Mouse (Mus musculus): ENCODE data around the gene Synj2. TPM values are rescaled to one million over a fixed set of nuclear protein-coding genes. Genes with fewer than 3 reads are reported as not detected.

Gene Synj2
- polyA plus RNA-seq, 1 experiment = 1.6 TPM

DNA sequence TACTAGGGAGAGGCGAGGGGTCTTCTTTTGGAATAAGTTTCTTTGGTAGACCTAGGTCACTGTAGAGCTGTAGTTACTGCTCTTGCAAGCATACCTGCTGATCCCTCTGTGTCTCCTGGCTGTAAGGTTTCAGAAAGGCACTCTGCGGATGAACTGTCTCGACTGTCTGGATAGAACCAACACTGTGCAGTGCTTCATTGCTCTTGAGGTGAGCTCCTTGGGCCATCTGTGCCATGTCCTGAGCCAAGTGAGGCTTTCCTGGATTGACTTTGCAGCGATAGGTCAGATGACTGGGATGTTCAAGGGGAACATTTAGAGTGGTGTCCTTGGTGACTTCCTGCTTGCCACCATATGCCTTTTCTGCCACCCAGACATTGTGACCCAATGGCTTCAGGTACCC lies 68.5 kb downstream of the Synj2 start:
- no peak overlapping the region for H3K27ac ChIP-seq (ENCODE audit: insufficient read depth, low read length)
- DNase-seq (ENCODE audit: low read depth in 1 of 2, low spot score in 2 of 2) = no peak
- H3K4me1 ChIP-seq (ENCODE audit: control insufficient read depth, insufficient read depth, insufficient read length) = peaks cover 27% of the 10 kb centered on the region; the same call in 1 of the 2 replicates
- no peak overlapping the region for H3K4me3 ChIP-seq (ENCODE audit: extremely low read depth, insufficient read depth, insufficient read length)
- TF ChIP-seq CTCF (IDR thresholded peaks at IDR 0.05; ENCODE audit: extremely low read depth, insufficient read depth, insufficient read length, insufficient replicate concordance) (no peak), POLR2A (IDR thresholded peaks at IDR 0.05; ENCODE audit: low read depth, low read length) (no peak)
- no peaks in the 10 kb centered on the region for H3K27me3 ChIP-seq (ENCODE audit: control insufficient read depth, insufficient read depth, low read length)
- H3K36me3 ChIP-seq (ENCODE audit: control insufficient read depth, insufficient read depth, low read length) = no peaks in the 10 kb centered on the region
- 92% methylated on average over 4 of the region's 4 CpGs for WGBS

DNA sequence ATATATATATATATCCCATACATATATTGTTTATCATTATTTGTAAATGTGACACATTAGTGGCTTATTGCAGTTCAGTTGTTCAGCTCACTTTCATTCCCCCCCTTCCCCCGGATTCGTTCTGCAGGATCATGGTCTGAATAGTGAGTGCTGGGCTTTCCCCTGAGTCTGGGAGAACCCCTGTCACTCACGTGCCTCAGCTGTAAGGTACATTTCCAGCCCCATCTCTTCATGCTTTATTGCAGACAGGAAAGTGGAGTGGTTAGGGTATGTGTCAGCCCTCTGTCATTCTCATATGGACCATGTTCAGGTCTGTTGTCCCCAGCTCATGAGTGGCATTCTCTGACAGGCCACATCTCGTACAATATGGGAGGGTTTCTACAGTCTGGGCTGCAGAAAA lies 72.0 kb downstream of the Synj2 start:
- no peak overlapping the region for H3K27ac ChIP-seq (ENCODE audit: insufficient read depth, low read length)
- no peak for DNase-seq (ENCODE audit: low read depth in 1 of 2, low spot score in 2 of 2)
- no peaks in the 10 kb centered on the region for H3K36me3 ChIP-seq (ENCODE audit: control insufficient read depth, insufficient read depth, low read length)
- no peak for TF ChIP-seq POLR2A (IDR thresholded peaks at IDR 0.05; ENCODE audit: low read depth, low read length)
- no peak for TF ChIP-seq CTCF (IDR thresholded peaks at IDR 0.05; ENCODE audit: extremely low read depth, insufficient read depth, insufficient read length, insufficient replicate concordance)
- no peak overlapping the region for H3K4me3 ChIP-seq (ENCODE audit: extremely low read depth, insufficient read depth, insufficient read length)
- H3K4me1 ChIP-seq (ENCODE audit: control insufficient read depth, insufficient read depth, insufficient read length) = peaks cover 9% of the 10 kb centered on the region; the same call in 1 of the 2 replicates
- H3K27me3 ChIP-seq (ENCODE audit: control insufficient read depth, insufficient read depth, low read length) = no peaks in the 10 kb centered on the region
- WGBS = 82% methylated on average over 4 of the region's 4 CpGs

DNA sequence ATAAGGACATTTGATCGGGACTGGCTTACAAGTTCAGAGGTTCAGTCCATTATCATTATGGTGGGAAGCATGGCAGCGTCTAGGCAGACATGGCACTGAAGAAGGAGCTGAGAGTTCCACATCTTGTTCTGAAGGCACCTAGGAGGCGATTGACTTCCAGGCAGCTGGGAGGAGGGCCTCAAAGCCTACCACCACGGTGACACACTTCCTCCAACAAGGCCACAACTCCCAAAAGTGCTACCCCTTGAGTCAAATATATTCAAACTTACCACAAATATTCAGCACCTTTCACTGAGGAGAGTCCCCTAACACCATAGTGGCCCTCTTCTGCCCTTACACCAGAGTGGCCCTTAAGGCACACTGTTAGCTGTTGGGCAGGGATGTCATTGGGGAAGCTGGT lies 73.9 kb downstream of the Synj2 start:
- Histone ChIP-seq H3K36me3 (ENCODE audit: control insufficient read depth, insufficient read depth, low read length) (no peaks in the 10 kb centered on the region), H3K4me3 (ENCODE audit: extremely low read depth, insufficient read depth, insufficient read length) (no peak overlapping the region), H3K27me3 (ENCODE audit: control insufficient read depth, insufficient read depth, low read length) (no peaks in the 10 kb centered on the region), H3K4me1 (ENCODE audit: control insufficient read depth, insufficient read depth, insufficient read length) (peaks cover 5% of the 10 kb centered on the region; the same call in 1 of the 2 replicates), H3K27ac (ENCODE audit: insufficient read depth, low read length) (no peak overlapping the region)
- 53% methylated on average over 4 of the region's 4 CpGs for WGBS
- no peak for TF ChIP-seq CTCF (IDR thresholded peaks at IDR 0.05; ENCODE audit: extremely low read depth, insufficient read depth, insufficient read length, insufficient replicate concordance)
- no peak for TF ChIP-seq POLR2A (IDR thresholded peaks at IDR 0.05; ENCODE audit: low read depth, low read length)
- DNase-seq (ENCODE audit: low read depth in 1 of 2, low spot score in 2 of 2) = no peak

DNA sequence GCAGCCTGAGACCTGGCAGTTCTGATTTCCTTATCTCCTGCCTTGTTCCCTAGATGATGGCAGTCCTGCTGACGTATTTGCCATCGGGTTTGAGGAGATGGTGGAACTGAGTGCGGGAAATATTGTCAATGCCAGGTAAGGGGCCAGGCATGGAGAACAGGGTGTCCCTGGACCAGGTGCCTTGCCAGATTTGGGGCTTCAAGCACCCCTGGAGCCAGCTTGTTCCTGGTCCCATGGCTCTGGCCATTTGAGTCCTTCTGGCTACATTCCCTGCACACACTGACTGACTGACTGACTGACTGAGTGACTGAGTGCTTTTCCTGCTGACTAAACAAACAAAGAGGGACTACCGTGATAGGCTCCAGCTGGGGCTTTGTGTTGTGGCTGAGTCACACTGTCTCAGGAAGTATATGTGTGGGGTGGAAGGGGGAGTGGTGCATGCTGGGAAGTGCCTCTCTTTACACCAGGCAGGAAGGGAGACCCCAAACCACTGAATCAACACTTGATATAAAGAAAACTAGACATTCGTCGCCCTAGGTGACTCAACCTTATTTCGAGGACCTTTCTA lies 75.2 kb downstream of the Synj2 start:
- Histone ChIP-seq H3K4me3 (ENCODE audit: extremely low read depth, insufficient read depth, insufficient read length) (no peak overlapping the region), H3K27me3 (ENCODE audit: control insufficient read depth, insufficient read depth, low read length) (no peaks in the 10 kb centered on the region), H3K36me3 (ENCODE audit: control insufficient read depth, insufficient read depth, low read length) (no peaks in the 10 kb centered on the region), H3K27ac (ENCODE audit: insufficient read depth, low read length) (no peak overlapping the region; the same call in 1 of the 2 replicates), H3K4me1 (ENCODE audit: control insufficient read depth, insufficient read depth, insufficient read length) (peaks cover 5% of the 10 kb centered on the region; the same call in 1 of the 2 replicates)
- 46% methylated on average over 7 of the region's 7 CpGs for WGBS
- TF ChIP-seq POLR2A (IDR thresholded peaks at IDR 0.05; ENCODE audit: low read depth, low read length) (no peak), CTCF (IDR thresholded peaks at IDR 0.05; ENCODE audit: extremely low read depth, insufficient read depth, insufficient read length, insufficient replicate concordance) (no peak)
- no peak for DNase-seq (ENCODE audit: low read depth in 1 of 2, low spot score in 2 of 2)

DNA sequence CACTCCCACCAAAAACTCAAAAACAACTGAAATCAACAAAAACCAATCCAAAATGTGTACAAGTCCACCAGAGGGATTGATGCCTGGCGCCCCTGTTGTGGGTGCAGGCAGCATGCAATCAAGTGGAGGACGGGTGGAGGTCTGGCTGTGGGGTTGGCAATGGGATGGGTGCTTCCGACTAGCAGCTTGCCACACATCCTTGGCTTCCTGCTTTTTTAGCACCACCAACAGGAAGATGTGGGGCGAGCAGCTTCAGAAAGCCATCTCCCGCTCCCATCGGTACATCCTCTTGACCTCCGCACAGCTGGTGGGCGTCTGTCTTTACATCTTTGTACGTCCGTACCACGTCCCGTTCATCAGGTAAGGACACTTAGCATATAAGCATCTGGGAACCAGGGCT lies 76.2 kb downstream of the Synj2 start:
- Histone ChIP-seq H3K27me3 (ENCODE audit: control insufficient read depth, insufficient read depth, low read length) (no peaks in the 10 kb centered on the region), H3K4me1 (ENCODE audit: control insufficient read depth, insufficient read depth, insufficient read length) (peaks cover 5% of the 10 kb centered on the region; the same call in 1 of the 2 replicates), H3K27ac (ENCODE audit: insufficient read depth, low read length) (no peak overlapping the region), H3K4me3 (ENCODE audit: extremely low read depth, insufficient read depth, insufficient read length) (no peak overlapping the region), H3K36me3 (ENCODE audit: control insufficient read depth, insufficient read depth, low read length) (no peaks in the 10 kb centered on the region)
- WGBS = 76% methylated on average over 12 of the region's 12 CpGs
- TF ChIP-seq CTCF (IDR thresholded peaks at IDR 0.05; ENCODE audit: extremely low read depth, insufficient read depth, insufficient read length, insufficient replicate concordance) (no peak), POLR2A (IDR thresholded peaks at IDR 0.05; ENCODE audit: low read depth, low read length) (no peak)
- no peak for DNase-seq (ENCODE audit: low read depth in 1 of 2, low spot score in 2 of 2)

DNA sequence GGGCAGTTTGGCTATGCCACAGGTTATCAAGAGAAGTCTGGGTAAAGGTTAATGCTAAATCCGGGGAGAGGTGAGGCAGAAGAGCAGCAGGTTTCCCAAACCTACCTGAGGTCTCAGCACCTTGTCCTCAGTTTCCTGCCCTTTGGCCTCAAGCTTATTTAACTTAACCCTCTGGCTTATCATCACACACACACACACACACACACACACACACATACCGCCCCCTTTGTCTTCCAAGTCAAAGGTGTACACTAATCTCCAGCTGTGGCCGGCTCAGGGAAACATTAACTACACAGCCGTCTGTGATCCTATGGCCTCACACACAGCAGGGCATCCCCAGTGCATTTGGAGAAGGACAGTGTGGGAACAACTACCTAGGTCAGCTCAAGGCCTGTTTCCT lies 77.3 kb downstream of the Synj2 start:
- no peaks in the 10 kb centered on the region for H3K27me3 ChIP-seq (ENCODE audit: control insufficient read depth, insufficient read depth, low read length)
- 92% methylated on average over 4 of the region's 4 CpGs for WGBS
- TF ChIP-seq POLR2A (IDR thresholded peaks at IDR 0.05; ENCODE audit: low read depth, low read length) (no peak), CTCF (IDR thresholded peaks at IDR 0.05; ENCODE audit: extremely low read depth, insufficient read depth, insufficient read length, insufficient replicate concordance) (no peak)
- H3K27ac ChIP-seq (ENCODE audit: insufficient read depth, low read length) = no peak overlapping the region
- peaks cover 5% of the 10 kb centered on the region; the same call in 1 of the 2 replicates for H3K4me1 ChIP-seq (ENCODE audit: control insufficient read depth, insufficient read depth, insufficient read length)
- no peaks in the 10 kb centered on the region for H3K36me3 ChIP-seq (ENCODE audit: control insufficient read depth, insufficient read depth, low read length)
- no peak for DNase-seq (ENCODE audit: low read depth in 1 of 2, low spot score in 2 of 2)
- H3K4me3 ChIP-seq (ENCODE audit: extremely low read depth, insufficient read depth, insufficient read length) = no peak overlapping the region

DNA sequence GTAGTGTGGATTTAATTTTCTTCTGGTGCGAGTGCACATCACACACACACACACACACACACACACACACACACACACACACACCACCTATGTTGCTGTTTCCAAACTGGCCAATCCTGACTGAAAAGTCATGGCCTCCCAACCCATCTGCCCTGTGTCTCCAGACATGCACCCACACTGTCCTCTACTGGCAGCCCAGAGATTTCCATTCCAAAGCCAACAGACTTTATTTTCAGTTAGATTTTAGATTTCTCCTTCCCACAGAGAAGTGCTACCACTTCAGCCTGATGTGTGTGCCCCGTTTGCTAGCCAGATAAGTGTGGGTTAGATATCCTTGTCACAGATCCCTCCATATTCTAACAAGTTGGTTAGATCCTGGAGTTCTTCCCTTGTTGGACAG lies 78.7 kb downstream of the Synj2 start:
- peak; percentile 27; the same call in 1 of the 2 replicates for TF ChIP-seq CTCF (IDR thresholded peaks at IDR 0.05; ENCODE audit: extremely low read depth, insufficient read depth, insufficient read length, insufficient replicate concordance)
- TF ChIP-seq POLR2A (IDR thresholded peaks at IDR 0.05; ENCODE audit: low read depth, low read length) = no peak
- Histone ChIP-seq H3K27ac (ENCODE audit: insufficient read depth, low read length) (no peak overlapping the region), H3K4me1 (ENCODE audit: control insufficient read depth, insufficient read depth, insufficient read length) (peaks cover 5% of the 10 kb centered on the region; the same call in 1 of the 2 replicates), H3K27me3 (ENCODE audit: control insufficient read depth, insufficient read depth, low read length) (no peaks in the 10 kb centered on the region), H3K4me3 (ENCODE audit: extremely low read depth, insufficient read depth, insufficient read length) (no peak overlapping the region), H3K36me3 (ENCODE audit: control insufficient read depth, insufficient read depth, low read length) (no peaks in the 10 kb centered on the region)
- 47% methylated on average over 2 of the region's 2 CpGs for WGBS
- DNase-seq (ENCODE audit: low read depth in 1 of 2, low spot score in 2 of 2) = peak in 1 of 2 experiments; percentile 33
